Mouse (Mus musculus) kidney, postnatal 4 days (tissue): ENCODE results near the gene Plk5.

Source experiments
- DNase-seq, 2 experiments: peaks; one replicate each; pipeline ENCODE4 v3.0.0; 2021; ENCODE audit warnings: mixed read lengths in 2 of 2

The Plk5 gene

DNA sequence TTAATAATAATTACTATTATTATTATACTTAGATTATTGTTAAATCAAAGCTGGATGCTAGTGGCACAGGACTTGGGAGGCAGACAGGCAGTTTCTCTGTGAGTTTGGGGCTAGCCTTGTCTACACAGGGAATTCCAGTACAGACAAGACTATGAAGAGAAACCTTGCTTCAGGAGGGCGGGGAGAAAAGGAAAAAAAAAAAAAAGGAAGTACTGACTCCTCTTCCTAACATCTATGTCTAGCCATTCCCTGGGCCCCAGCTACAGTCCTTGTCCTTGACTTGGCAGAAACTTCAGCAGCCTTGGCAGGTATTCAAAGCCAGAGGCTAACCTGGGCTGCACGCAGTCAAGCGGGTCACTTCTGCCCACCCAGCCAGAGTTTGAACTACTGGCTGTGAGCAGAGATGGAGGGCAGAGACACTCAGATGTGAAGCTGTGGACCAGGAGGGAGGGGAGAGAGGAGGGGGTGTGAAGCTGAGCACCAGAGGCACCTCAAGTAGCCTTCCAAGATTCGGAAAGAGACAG lies 33.0 kb downstream of the Plk5 start:
- DNase-seq, result no peak

DNA sequence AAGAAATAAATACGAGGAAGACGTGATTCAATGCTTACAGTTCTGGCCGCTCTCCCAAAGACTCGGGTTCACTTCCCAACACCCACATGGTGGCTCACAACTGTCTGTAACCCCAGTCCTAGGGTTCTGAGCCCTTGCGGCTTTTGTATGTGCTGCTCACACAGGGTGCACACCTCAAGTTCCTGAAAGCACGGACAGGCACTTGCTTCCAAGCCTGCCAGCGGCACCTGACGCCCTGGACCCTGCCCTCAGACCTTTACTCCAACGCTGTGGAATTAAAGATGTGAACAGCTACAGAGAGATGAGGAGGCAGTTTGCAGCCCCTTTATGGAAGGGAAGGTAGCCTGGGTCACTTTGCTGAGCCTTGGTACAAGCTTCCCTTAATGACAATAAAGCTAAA lies 34.4 kb downstream of the Plk5 start:
- DNase-seq, result no peak

DNA sequence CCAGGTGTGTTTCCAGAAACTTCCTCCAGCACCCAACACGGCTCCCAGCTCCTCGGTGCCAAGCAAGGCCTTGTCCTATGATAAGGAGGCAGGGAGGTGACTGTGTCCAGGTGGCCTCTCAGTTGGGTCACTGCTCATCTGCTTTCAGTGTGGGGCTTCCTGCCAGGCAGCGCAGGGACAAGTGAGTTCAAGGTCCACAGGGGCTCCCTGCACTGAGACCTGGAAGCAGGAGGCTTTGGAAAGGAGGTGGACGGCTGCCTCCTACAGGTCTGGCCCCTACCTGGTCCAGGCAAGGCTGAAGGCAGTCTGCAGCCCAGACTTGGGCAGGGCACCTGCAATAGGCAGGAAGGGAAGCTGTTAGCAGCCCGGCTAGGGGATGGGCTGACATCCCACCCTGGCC lies 36.4 kb downstream of the Plk5 start:
- peak in 1 of 2 experiments; percentile 58 for DNase-seq

DNA sequence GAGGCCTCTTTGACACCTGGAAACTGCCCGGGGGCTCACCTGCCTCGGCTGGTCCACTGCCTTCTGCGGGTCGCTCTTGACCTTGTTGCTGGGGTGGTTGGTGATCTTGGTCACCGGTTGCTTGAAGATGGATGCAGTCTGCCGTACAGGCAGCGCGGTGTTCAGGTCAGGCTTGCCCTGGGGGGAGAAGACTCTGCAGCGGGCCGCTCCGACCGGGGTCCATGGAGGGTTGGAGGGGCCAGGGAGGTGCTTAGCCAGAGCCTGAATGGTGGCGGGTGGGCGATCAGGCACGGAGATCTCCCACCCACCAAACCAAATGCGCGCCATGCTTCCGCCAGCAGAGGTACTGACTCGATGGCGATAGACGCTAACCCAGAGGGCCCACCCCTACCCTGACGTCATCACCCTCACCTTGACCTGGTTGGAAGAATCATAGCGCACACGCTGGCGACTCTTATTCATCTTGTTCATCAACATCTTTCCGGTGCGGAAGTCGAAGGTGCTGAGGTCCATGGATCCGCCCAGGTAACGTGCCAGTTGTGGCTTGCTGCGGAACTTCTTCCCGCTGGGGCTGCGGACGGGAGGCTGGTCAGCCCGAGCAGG lies 38.9 kb downstream of the Plk5 start:
- DNase-seq, result no peak

DNA sequence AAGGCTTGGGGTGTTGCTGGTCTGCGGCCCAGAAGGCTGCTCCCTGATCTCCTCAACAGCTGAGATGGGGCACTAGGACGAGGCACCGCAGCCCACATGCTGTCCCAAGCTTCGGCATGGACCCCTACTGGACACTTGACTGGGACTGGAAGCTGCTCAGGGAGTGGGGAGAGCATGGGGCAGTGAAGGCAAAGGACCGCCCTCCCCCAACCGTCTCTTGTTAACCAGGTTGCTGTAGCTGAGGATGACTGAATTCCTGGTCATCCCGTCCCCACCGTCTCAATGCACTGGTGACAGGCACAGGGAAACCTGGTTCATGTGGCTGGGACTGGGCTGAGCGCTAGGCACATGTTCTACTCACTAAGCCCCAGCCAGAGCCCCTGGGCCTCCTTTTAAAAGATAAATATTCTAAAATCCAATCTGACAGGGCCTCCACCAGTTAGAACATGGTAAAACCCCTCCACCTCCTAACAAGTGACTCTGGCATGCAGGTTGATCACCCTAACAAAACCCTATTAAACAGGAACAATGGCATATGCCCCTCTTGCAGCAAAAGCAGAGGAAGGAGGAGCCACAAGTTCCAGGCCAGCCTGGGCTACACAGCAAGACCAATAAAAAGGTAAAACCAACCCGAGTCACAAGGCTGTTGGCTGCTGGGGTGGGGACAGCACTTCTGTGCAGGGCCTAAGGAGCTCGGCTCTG lies 40.7 kb downstream of the Plk5 start:
- no peak for DNase-seq

DNA sequence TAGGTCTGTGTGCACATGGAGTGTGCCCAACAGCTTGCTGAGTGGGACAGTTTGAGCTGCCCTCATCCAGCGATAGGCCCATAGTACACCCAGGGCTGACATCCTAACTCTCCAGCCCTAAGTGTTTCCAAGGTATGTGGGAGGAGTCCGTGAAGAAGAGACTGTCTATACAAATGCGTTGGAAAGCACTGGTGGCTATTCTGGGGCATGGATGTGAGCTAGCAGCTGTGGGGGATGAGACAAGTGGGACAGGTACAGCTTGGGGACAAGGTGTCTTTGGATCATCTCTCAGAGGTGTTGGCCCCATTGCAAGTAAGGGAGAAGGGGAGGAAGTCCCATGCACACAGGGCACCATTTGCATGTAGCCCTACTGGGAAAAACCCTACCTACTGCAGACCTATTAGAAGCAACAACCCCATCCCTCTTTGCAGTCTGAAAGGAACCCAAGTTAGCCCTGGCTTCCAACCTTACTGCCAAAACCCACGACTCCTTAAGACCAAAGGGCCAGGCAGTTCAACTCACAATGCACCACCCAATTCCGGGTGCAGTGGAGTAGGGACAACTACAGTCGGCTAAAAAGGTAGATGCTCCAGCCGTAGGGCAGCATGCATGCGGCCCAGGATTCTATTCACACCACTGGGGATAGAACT lies 41.4 kb downstream of the Plk5 start:
- DNase-seq, result no peak

DNA sequence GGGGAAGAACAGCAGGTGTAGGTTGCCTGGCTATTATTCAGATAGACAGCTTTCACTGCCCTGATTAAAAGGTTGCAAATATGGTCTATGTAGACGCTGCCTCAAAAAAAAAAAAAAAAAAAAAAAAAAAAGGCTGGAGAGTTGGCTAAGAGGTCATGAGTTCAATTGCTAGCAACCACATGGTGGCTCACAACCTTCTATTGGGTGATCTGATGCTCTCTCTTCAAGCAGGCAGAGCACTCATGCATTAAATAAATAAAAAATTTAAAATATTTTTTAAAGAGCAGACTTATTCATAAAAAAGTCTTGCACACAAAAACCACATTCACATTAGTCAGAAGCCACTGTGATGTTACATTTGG lies 41.9 kb downstream of the Plk5 start:
- DNase-seq, result no peak

DNA sequence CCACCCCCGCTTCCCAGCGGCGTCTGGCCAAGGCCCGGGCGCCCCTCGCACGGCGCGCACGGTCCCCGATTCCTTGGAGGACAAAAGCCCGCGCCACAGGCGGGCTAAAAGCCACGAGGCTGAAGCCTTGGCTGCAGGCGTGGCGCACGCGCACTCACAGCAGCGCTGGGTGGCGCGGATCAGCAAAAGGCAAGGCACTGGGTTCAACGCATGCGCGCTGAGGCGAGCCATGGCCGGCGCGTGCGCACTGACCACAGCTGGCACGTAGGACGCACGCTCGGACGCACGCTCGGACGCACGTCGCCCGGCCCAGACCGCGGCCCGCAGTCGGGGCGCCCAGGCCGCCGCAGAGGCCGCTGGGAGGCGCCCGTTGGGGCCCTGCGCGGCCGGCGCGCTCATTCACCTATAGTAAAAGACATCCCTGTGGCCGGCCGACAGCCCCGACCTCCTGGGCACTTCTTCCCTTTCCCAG lies 42.5 kb downstream of the Plk5 start:
- peak; percentile 99 for DNase-seq

DNA sequence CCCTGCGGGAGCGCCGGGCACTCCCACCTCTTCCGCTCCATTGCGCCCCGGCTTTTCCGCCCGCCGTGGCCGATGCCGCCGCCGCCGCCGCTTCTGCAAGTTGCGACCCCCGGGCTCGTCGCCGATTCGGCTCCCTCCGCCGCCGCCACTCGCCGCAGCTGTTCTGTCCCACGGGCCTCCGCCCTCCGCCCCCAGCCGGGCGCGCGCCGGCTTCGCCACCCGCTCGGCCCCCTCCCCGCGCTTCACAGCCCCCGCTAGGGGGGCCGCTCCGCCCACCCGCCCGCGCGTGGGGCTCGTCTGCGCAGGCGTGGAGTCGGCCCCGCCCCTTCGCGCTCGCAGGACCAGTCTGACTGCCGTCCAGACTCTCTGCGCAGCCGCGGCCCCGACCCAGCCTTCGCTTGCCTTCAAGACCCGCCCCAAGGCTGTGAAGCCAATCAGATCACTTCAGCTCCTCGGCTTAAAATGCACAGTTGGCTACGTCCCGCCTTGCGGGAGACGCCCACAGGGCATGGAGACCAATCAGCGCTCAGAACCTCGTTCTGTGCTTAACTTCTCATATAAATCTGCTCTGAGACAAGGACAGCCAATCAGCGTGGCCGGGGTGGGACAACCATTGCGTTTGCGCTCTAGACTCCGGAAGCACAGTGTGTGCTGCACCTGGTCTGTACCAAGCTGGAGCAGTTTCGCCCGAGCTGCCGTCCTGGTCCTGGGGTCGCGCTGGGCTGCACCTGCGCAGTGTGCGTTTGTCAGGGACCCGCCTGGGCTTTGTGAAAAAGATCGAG lies 43.1 kb downstream of the Plk5 start, which contains the start of gene Mbd3:
Gene Mbd3 (minus strand): TSS at position 360 of the 782 bp plus-strand sequence.
- peak; percentile 99 to 100 for DNase-seq

DNA sequence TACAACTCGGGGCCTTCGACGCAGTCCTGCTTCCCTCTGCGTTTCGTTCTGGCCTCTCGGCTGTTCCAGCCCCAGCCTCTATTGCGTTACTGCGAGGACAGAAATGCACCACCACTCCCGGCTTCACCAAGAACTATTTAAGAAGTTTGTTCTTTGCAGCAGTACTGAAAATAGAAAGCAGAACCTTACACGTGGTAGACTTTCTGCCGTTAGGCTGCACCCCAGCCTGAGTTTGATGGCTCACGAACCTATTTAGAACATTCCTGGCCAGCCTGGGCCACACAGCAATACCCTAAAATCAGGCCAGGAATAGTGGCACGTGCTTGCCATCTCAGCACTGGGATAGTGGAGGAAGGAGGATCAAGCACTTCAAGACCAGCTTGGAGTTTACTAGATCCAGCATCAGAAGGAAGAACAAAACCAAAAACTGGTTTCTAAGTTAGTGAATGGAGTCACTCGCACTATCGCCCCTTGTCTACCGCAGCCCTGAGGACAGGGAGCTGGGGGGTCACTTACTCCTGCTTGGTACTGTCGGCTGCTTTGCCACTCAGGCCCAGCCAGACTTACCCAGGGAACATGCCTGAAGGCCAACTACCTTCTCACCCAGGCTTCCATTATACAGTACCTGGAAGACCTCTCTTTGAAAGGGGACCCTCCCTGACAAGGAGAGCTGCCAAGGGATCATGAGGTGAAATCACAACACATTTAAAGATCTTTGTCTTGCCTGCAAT lies 43.9 kb downstream of the Plk5 start:
- no peak for DNase-seq

DNA sequence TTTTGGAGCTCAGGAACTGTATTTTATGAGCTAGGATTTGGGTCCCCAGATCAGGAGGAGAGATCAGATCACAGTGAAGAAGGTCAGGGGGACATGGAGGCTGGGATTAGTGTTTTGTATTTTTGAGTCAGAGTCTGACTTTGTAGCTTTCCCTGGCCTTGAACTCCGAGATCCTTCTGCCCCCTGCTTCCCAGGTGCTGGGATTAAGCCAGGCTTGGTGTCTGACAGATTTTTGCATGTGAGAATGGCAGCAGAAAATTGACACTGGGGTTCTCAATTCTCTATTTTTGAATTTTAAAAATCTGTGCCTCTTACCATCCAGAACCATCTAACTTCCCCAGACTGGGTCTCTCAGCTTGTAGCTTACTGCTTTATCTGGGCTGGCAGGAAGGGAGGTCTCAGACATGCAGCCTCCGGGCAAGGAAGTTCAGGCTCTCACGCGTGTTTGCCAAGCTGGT lies 44.5 kb downstream of the Plk5 start:
- DNase-seq, result no peak

DNA sequence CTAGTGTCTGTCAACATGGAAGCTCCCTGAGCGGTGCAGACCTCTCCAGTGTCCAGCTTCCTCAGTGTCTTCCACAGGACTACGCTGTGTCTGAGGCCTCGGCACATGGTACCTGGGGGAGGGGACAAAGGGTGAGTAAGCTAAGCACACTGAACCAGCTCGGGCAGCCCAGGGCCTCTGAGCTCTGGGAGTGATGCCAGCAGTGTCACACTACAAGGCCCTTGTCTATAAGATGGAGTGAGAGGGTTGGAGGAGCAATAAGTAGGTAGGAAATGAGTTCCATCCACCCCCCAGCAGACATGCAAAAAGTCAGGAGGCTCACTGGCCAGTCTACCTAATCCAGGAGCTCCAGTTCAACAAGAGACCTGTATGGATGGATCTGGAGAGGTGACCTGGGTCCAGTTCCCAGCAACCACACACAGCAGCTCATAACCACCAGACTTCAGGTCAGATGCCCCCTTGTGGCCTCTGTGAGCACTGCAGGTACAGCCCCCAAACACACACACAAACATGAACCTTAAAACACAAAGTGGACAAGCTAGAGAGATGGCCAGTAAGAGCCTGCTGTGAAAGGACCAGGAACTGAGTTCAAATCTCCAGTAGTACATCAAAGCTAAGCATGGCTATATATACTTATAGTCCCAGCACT lies 46.9 kb downstream of the Plk5 start:
- DNase-seq, result peak; percentile 51 to 55

DNA sequence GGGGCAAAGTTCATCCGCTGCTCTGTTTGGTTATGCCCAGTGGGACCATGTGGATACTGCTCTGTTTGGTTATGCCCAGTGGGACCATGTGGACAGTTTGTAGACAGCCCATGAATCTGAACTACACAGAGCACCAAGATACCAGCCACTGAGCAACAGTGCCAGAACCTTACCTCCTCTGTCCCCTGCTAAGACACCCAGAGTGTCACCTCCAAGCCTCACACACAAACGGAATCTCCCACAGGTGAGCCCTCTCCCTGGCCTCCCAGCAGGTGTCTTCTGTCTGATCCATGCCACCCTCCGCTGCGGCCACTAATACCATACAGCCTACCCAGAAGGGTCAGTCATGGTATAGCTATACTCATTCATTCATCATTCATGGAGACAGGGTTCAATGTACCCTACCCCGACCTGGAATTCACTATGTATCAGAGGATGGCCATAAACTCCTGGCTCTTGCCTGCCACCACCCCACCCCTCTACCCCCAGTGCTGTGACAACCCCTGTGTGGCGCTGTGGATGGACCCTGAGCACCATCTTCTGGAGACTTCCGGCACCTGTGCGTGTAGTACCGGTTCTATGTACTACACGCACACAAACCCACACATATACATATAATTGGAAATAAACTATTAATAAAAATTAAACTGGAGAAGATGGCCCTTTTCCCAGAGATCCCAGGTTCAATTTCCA lies 49.4 kb downstream of the Plk5 start:
- peak in 1 of 2 experiments; percentile 54 for DNase-seq

DNA sequence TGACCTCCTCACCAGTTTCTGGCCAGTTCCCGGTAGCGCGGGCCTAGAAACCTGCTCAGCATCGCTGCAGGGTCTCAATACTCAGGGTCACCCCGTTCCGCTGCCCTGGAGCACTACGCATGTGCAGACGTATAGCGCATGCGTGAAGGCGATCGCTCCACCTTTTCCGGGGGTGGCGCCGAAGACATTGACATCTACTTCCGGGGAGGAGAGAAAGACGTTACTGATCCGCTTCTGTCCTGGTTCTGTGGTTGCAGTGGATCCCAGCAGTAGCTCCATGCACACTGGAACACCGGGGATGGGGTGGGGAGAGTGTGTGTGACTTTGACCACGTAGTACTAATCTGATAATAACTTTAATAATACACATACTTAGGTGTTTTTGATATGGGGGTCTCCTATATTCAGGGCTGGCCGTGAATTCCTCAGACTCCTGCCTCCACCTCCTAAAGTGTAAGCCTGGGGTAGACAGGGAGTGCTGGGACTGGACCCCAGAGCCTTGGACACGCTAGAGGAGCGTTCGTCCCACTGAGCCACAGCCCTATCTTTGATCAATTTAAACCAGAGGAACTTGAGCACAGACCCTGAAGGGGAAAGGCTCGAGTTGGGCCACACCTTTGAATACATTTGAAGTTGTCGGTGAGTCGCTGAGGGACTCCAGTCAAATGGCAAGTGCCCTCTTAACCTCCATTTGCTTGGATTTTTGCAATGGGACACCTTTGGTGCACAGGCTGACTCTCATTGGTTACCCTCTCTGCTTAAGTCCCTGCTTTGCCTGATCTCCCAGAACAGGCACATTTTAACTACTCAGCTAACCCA lies 50.6 kb downstream of the Plk5 start, which contains the start of gene Uqcr11:
Gene Uqcr11 (minus strand): TSS at position 147 of the 818 bp plus-strand sequence.
- peak; percentile 92 to 95 for DNase-seq

DNA sequence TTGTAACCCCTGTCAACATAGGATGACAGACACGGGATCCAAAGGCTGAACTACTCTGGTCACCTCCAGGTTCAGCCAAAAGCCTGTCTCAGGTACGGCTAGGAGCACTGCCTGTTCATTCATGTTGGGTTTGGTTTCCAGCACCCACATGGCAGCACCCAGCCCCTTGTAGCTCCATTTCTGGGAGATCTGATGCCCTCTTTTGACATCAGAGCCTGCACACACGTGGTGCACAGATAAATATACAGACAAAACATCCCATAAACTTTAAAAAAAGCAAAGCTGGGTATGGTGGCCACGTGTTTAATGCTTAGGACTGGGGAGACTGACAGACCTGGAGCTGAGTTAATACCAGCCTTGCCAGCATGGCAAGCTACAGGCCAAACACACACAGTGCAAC lies 51.7 kb downstream of the Plk5 start:
- DNase-seq, result no peak

DNA sequence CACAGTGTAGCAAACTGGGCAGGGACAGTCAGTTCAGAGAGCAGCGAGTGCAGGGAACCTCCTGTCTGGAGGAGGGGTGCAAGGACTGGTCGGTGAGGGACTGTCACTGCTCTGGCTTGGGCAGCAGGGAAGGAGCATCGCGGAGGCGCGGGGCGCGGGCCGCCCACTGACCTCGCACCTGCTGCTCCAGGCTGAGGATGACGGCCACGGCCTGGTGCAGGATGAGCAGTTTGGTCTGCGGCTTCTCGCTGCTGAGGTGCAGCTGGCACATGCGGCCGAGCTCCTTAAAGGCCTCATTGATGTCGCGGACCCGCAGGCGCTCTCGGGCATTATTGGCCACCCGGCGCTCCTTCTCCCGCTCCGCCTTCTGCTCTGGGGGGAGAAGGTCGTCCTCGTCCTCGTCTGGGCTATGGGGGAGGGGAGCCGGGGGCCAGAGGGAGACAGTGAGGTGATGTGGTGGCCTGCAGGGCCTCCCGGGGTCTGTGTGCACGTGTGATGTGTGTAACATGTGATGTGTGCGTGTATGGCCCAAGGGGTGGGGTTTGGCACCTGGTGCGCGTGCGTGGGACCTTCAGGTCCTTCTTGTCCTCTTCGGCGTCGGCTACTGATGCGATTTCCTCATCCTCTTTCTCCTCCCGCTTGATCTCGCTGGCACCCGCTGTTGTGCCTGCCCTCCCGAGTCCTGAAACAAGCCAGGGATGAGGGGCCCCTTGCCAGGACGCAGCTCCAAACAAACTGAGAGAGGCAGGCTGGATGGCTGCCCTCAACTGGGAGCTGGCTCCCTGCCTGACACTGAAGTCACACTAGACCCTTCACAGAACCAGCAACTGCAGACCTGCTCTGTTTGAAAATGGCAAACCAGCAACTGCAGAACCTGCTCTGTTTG lies 56.6 kb downstream of the Plk5 start:
- no peak for DNase-seq
